Mouse (Mus musculus) MEL (cell line): ENCODE measurements at regions not wholly inside any gene's neighbourhood (a gene's known extent, or its start where the extent isn't known, plus 50 kb on each side); places are given as distances from the start of the nearest gene placed in this dataset.

Source experiments
- DNase-seq: peaks from one replicate; pipeline ENCODE4 v3.0.0; 2011; ENCODE audit warnings: low read depth, low spot score
- H3K27ac ChIP-seq: 2 replicates; pipeline ENCODE4 v1.5.1; 2012; ENCODE audit warnings: low read depth, mild to moderate bottlenecking, control low read depth, low read length, moderate library complexity; ENCODE audit not compliant: control insufficient read depth
- H3K27me3 ChIP-seq, 2 experiments: fragments of 150-350 bp in 1 of 2; sonication (generic) in 1 of 2; 2 replicates each; pipeline ENCODE4 v1.6.1; 2012; ENCODE audit warnings: low read length in 2 of 2, mild to moderate bottlenecking in 2 of 2, improper control_type of control experiment in 1 of 2, moderate library complexity in 1 of 2; ENCODE audit not compliant: insufficient read depth in 2 of 2, control insufficient read depth in 1 of 2
- H3K36me3 ChIP-seq, 2 experiments: 2 replicates each; pipeline ENCODE4 v1.6.1; 2012 to 2014; ENCODE audit warnings: low read length in 2 of 2, improper control_type of control experiment in 1 of 2, inconsistent platforms in 1 of 2, mild to moderate bottlenecking in 1 of 2; ENCODE audit not compliant: insufficient read depth in 2 of 2, control insufficient read depth in 1 of 2
- H3K4me1 ChIP-seq, 2 experiments: fragments of 150-350 bp in 1 of 2; sonication (generic) in 1 of 2; 2 replicates each; pipeline ENCODE4 v1.6.1; 2012; ENCODE audit warnings: low read length in 2 of 2, improper control_type of control experiment in 1 of 2, mild to moderate bottlenecking in 1 of 2; ENCODE audit not compliant: insufficient read depth in 2 of 2, control insufficient read depth in 1 of 2
- H3K4me3 ChIP-seq, 2 experiments: fragments of 150-350 bp in 1 of 2; sonication (generic) in 1 of 2; 2 replicates each; pipeline ENCODE4 v1.5.1; 2012; ENCODE audit warnings: low read depth in 2 of 2, low read length in 2 of 2, mild to moderate bottlenecking in 2 of 2, moderate library complexity in 2 of 2, control low read depth in 1 of 2, improper control_type of control experiment in 1 of 2; ENCODE audit not compliant: control insufficient read depth in 1 of 2, insufficient read depth in 1 of 2
- H3K79me2 ChIP-seq: 2 replicates; pipeline ENCODE4 v1.6.1; 2012; ENCODE audit warnings: mild to moderate bottlenecking, low read length, moderate library complexity; ENCODE audit not compliant: control insufficient read depth, poor library complexity, insufficient read depth
- H3K9ac ChIP-seq: 2 replicates; pipeline ENCODE4 v1.6.1; 2012; ENCODE audit warnings: low read depth, mild to moderate bottlenecking, control low read depth, low read length, moderate library complexity; ENCODE audit not compliant: control insufficient read depth, poor library complexity, severe bottlenecking
- H3K9me3 ChIP-seq: fragments of 150-350 bp; sonication (generic); replicated peaks from 2 replicates; pipeline ENCODE4 v1.6.1; 2012; ENCODE audit warnings: mild to moderate bottlenecking, low read length, improper control_type of control experiment, moderate library complexity; ENCODE audit not compliant: insufficient read depth
- BHLHE40 ChIP-seq: IDR thresholded peaks from 2 replicates; pipeline ENCODE4 v1.6.1; 2012; ENCODE audit warnings: low read depth, mild to moderate bottlenecking, inconsistent platforms, low read length, improper control_type of control experiment, borderline replicate concordance
- CHD1 ChIP-seq: IDR thresholded peaks from 2 replicates; pipeline ENCODE4 v1.6.1; 2012; ENCODE audit warnings: low read depth, mild to moderate bottlenecking, inconsistent platforms, low read length, improper control_type of control experiment
- ELF1 ChIP-seq: IDR thresholded peaks from 2 replicates; pipeline ENCODE4 v1.6.1; 2014; ENCODE audit warnings: low read depth, mild to moderate bottlenecking, inconsistent platforms, low read length, improper control_type of control experiment, moderate library complexity
- EP300 ChIP-seq, 2 experiments: IDR thresholded peaks; 2 replicates each; pipeline ENCODE4 v1.6.1; 2011; ENCODE audit warnings: improper control_type of control experiment in 2 of 2, low read length in 2 of 2, low read depth in 1 of 2, mild to moderate bottlenecking in 1 of 2
- ETS1 ChIP-seq: IDR thresholded peaks from 2 replicates; pipeline ENCODE4 v1.6.1; 2012; ENCODE audit warnings: low read depth, mild to moderate bottlenecking, inconsistent platforms, low read length, improper control_type of control experiment, moderate library complexity
- HCFC1 ChIP-seq: IDR thresholded peaks from 2 replicates; pipeline ENCODE4 v1.6.1; 2012; ENCODE audit warnings: low read depth, mild to moderate bottlenecking, inconsistent platforms, low read length, improper control_type of control experiment, moderate library complexity
- KAT2A ChIP-seq: conservative IDR thresholded peaks from 2 replicates; pipeline ENCODE4 v1.6.1; 2012; ENCODE audit warnings: low read depth, low read length, improper control_type of control experiment, inconsistent platforms
- MAZ ChIP-seq: IDR thresholded peaks from 2 replicates; pipeline ENCODE4 v1.6.1; 2012; ENCODE audit warnings: low read depth, mild to moderate bottlenecking, inconsistent platforms, low read length, improper control_type of control experiment
- MYB ChIP-seq: IDR thresholded peaks from 2 replicates; pipeline ENCODE4 v1.6.1; 2011; ENCODE audit warnings: mild to moderate bottlenecking, low read depth, low read length, improper control_type of control experiment
- MYC ChIP-seq: IDR thresholded peaks from 2 replicates; pipeline ENCODE4 v1.6.1; 2011; ENCODE audit warnings: low read depth, mild to moderate bottlenecking, low read length, improper control_type of control experiment, moderate library complexity
- NELFE ChIP-seq: IDR thresholded peaks from 2 replicates; pipeline ENCODE4 v1.6.1; 2011; ENCODE audit warnings: low read depth, low read length, improper control_type of control experiment
- POLR2AphosphoS2 ChIP-seq: IDR thresholded peaks from 2 replicates; pipeline ENCODE4 v1.6.1; 2011; ENCODE audit warnings: low read length, improper control_type of control experiment
- POLR2AphosphoS5 ChIP-seq: IDR thresholded peaks from 2 replicates; pipeline ENCODE4 v1.6.1; 2012; ENCODE audit warnings: low read depth, borderline replicate concordance, mild to moderate bottlenecking, inconsistent platforms, low read length, moderate library complexity, mixed read lengths
- RAD21 ChIP-seq: IDR thresholded peaks from 2 replicates; pipeline ENCODE4 v1.6.1; 2011; ENCODE audit warnings: mild to moderate bottlenecking, low read depth, low read length, improper control_type of control experiment
- RCOR1 ChIP-seq: IDR thresholded peaks from 2 replicates; pipeline ENCODE4 v1.6.1; 2012; ENCODE audit warnings: low read depth, mild to moderate bottlenecking, inconsistent platforms, low read length, improper control_type of control experiment
- SIN3A ChIP-seq: IDR thresholded peaks from 2 replicates; pipeline ENCODE4 v1.6.1; 2012; ENCODE audit warnings: low read length, improper control_type of control experiment, inconsistent platforms
- SMC3 ChIP-seq: IDR thresholded peaks from 2 replicates; pipeline ENCODE4 v1.6.1; 2011; ENCODE audit warnings: low read depth, low read length, improper control_type of control experiment
- UBTF ChIP-seq: IDR thresholded peaks from 2 replicates; pipeline ENCODE4 v1.6.1; 2012; ENCODE audit warnings: low read depth, mild to moderate bottlenecking, inconsistent platforms, low read length, improper control_type of control experiment, moderate library complexity, borderline replicate concordance; ENCODE audit not compliant: insufficient read depth
- USF1 ChIP-seq: IDR thresholded peaks from 2 replicates; pipeline ENCODE4 v1.6.1; 2014; ENCODE audit warnings: low read depth, mild to moderate bottlenecking, inconsistent platforms, low read length, improper control_type of control experiment, moderate library complexity
- ZC3H11A ChIP-seq: IDR thresholded peaks from 2 replicates; pipeline ENCODE4 v1.6.1; 2012; ENCODE audit warnings: low read depth, mild to moderate bottlenecking, inconsistent platforms, low read length, improper control_type of control experiment
- ZKSCAN1 ChIP-seq: IDR thresholded peaks from 2 replicates; pipeline ENCODE4 v1.6.1; 2012; ENCODE audit warnings: low read depth, mild to moderate bottlenecking, inconsistent platforms, low read length, improper control_type of control experiment, moderate library complexity

DNA sequence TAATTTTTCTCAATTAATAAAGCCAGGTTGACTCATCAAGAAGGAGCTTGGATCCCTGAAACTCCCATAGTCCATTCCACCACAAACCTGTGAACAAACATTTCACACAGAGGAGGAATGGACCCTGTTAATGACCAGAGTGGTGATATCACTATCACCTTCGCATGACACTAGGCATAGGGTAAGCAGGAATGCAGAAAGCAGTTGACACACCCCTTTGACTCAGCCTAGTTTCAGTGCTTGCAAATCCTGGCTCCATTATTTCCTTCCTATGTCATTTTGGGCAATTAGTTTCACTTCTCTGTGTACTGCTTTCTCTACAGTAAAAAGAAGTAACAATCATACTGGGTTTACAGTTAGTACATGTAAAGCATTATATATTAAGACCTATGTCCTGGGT lies 318.2 kb downstream of the Tex13c3 start:
- H3K36me3 ChIP-seq: peaks cover 0 to 19% of the 10 kb centered on the region in 2 experiments; a peak in 3 of 4 replicates
- no peak for TF ChIP-seq SIN3A
- no peak for TF ChIP-seq KAT2A
- TF ChIP-seq RCOR1: no peak
- no peak for TF ChIP-seq UBTF
- no peak for TF ChIP-seq ETS1
- TF ChIP-seq BHLHE40: no peak
- no peak for TF ChIP-seq SMC3
- TF ChIP-seq CHD1: no peak
- TF ChIP-seq ZKSCAN1: no peak
- TF ChIP-seq POLR2AphosphoS5: no peak
- TF ChIP-seq POLR2AphosphoS2: no peak
- TF ChIP-seq ELF1: no peak
- no peak for TF ChIP-seq USF1
- TF ChIP-seq HCFC1: no peak
- TF ChIP-seq ZC3H11A: no peak
- no peak for TF ChIP-seq NELFE
- TF ChIP-seq MYB: no peak
- no peak for TF ChIP-seq MAZ
- TF ChIP-seq EP300 (IDR thresholded peaks at IDR 0.05; ENCODE audit: low read depth in 1 of 2, low read length in 2 of 2): no peak
- H3K4me1 ChIP-seq: peaks cover 4 to 9% of the 10 kb centered on the region in 2 experiments; a peak in 3 of 4 replicates
- H3K79me2 ChIP-seq: no peaks in the 10 kb centered on the region
- no peaks in the 10 kb centered on the region for H3K9me3 ChIP-seq
- no peaks in the 10 kb centered on the region for H3K27me3 ChIP-seq
- no peak overlapping the region for H3K27ac ChIP-seq
- H3K9ac ChIP-seq: no peak overlapping the region
- H3K4me3 ChIP-seq: no peak overlapping the region
- DNase-seq: no peak

DNA sequence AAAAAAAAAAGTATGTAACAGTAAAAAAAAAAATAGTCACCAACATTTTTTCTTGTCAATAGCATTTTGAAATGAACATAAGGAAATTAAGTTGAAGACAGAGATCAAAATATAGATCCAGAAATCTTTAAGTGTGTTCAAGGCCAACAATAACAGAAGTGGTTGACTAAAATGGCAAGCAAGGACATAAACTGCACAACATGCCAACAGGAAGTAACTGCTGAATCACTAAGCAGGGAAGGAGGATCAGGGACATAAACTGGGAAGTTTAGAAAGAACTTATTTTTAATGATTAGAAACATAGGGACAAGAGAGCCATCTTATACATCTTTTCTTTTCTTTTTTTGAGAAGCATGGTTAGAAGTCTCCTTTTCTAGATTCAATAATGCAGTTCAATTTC lies 318.8 kb downstream of the Tex13c3 start:
- Histone ChIP-seq H3K36me3 (peaks cover 0 to 19% of the 10 kb centered on the region in 2 experiments; a peak in 3 of 4 replicates), H3K9ac (no peak overlapping the region), H3K4me3 (no peak overlapping the region), H3K9me3 (no peaks in the 10 kb centered on the region), H3K4me1 (peaks cover 4 to 9% of the 10 kb centered on the region in 2 experiments; a peak in 2 of 4 replicates), H3K27me3 (no peaks in the 10 kb centered on the region), H3K27ac (no peak overlapping the region), H3K79me2 (no peaks in the 10 kb centered on the region)
- peak; percentile 26 for DNase-seq
- TF ChIP-seq RCOR1: no peak
- no peak for TF ChIP-seq RAD21
- no peak for TF ChIP-seq POLR2AphosphoS5
- no peak for TF ChIP-seq POLR2AphosphoS2
- TF ChIP-seq HCFC1: no peak
- TF ChIP-seq UBTF: no peak
- TF ChIP-seq MYC: no peak
- no peak for TF ChIP-seq ETS1
